Mouse (Mus musculus): ENCODE data around the gene Mcf2l. TPM values are rescaled to one million over a fixed set of nuclear protein-coding genes. Genes with fewer than 3 reads are reported as not detected.

Mcf2l gene
- polyA plus RNA-seq, 1 experiment, result 144 TPM

- peak overlapping the region; percentile 74; the same call in 1 of the 2 replicates for H3K27ac ChIP-seq (ENCODE audit: insufficient read depth, low read length)
- H3K4me3 ChIP-seq (ENCODE audit: insufficient read depth, low read length), result no peak overlapping the region
- TF ChIP-seq CTCF (IDR thresholded peaks at IDR 0.05; ENCODE audit: extremely low read depth, insufficient read depth, low read length), result no peak
- no peak for TF ChIP-seq POLR2A (IDR thresholded peaks at IDR 0.05; ENCODE audit: extremely low read depth, insufficient read depth, low read length)
- no peaks in the 10 kb centered on the region for H3K4me1 ChIP-seq (ENCODE audit: control insufficient read depth, insufficient read depth, low read length)
Observed at GRCm38 (mm10) chr8:12905122-12905521, 31.5 kb downstream of the Mcf2l start.

GRCm38 (mm10) chr8:12905599-12906321, 32.2 kb downstream of the Mcf2l start:
- no peak overlapping the region for H3K4me3 ChIP-seq (ENCODE audit: insufficient read depth, low read length)
- TF ChIP-seq CTCF (IDR thresholded peaks at IDR 0.05; ENCODE audit: extremely low read depth, insufficient read depth, low read length) (no peak), POLR2A (IDR thresholded peaks at IDR 0.05; ENCODE audit: extremely low read depth, insufficient read depth, low read length) (no peak)
- H3K27ac ChIP-seq (ENCODE audit: insufficient read depth, low read length), result peak overlapping the region; percentile 74
- no peaks in the 10 kb centered on the region for H3K4me1 ChIP-seq (ENCODE audit: control insufficient read depth, insufficient read depth, low read length)

GRCm38 (mm10) chr8:12906597-12906996, 33.0 kb downstream of the Mcf2l start:
- TF ChIP-seq POLR2A (IDR thresholded peaks at IDR 0.05; ENCODE audit: extremely low read depth, insufficient read depth, low read length) (no peak), CTCF (IDR thresholded peaks at IDR 0.05; ENCODE audit: extremely low read depth, insufficient read depth, low read length) (no peak)
- peak overlapping the region; percentile 59; the same call in 1 of the 2 replicates for H3K27ac ChIP-seq (ENCODE audit: insufficient read depth, low read length)
- H3K4me1 ChIP-seq (ENCODE audit: control insufficient read depth, insufficient read depth, low read length), result no peaks in the 10 kb centered on the region
- no peak overlapping the region for H3K4me3 ChIP-seq (ENCODE audit: insufficient read depth, low read length)

GRCm38 (mm10) chr8:12907730-12908129, 34.1 kb downstream of the Mcf2l start:
- Histone ChIP-seq H3K4me1 (ENCODE audit: control insufficient read depth, insufficient read depth, low read length) (no peaks in the 10 kb centered on the region), H3K27ac (ENCODE audit: insufficient read depth, low read length) (no peak overlapping the region), H3K4me3 (ENCODE audit: insufficient read depth, low read length) (no peak overlapping the region)
- TF ChIP-seq CTCF (IDR thresholded peaks at IDR 0.05; ENCODE audit: extremely low read depth, insufficient read depth, low read length) (no peak), POLR2A (IDR thresholded peaks at IDR 0.05; ENCODE audit: extremely low read depth, insufficient read depth, low read length) (no peak)

GRCm38 (mm10) chr8:12912011-12912410, 38.4 kb downstream of the Mcf2l start:
- TF ChIP-seq POLR2A (IDR thresholded peaks at IDR 0.05; ENCODE audit: extremely low read depth, insufficient read depth, low read length) (no peak), CTCF (IDR thresholded peaks at IDR 0.05; ENCODE audit: extremely low read depth, insufficient read depth, low read length) (no peak)
- no peak overlapping the region for H3K27ac ChIP-seq (ENCODE audit: insufficient read depth, low read length)
- H3K4me3 ChIP-seq (ENCODE audit: insufficient read depth, low read length), result no peak overlapping the region
- no peaks in the 10 kb centered on the region for H3K4me1 ChIP-seq (ENCODE audit: control insufficient read depth, insufficient read depth, low read length)

GRCm38 (mm10) chr8:12915187-12916006, 41.8 kb downstream of the Mcf2l start:
- peak overlapping the region; percentile 38 for H3K27ac ChIP-seq (ENCODE audit: insufficient read depth, low read length)
- H3K4me1 ChIP-seq (ENCODE audit: control insufficient read depth, insufficient read depth, low read length), result peaks cover 12% of the 10 kb centered on the region
- H3K4me3 ChIP-seq (ENCODE audit: insufficient read depth, low read length), result peak overlapping the region; percentile 49
- TF ChIP-seq CTCF (IDR thresholded peaks at IDR 0.05; ENCODE audit: extremely low read depth, insufficient read depth, low read length) (no peak), POLR2A (IDR thresholded peaks at IDR 0.05; ENCODE audit: extremely low read depth, insufficient read depth, low read length) (peak; percentile 32; the same call in 1 of the 2 replicates)

- peak overlapping the region; percentile 49 for H3K4me3 ChIP-seq (ENCODE audit: insufficient read depth, low read length)
- H3K27ac ChIP-seq (ENCODE audit: insufficient read depth, low read length), result peak overlapping the region; percentile 38
- H3K4me1 ChIP-seq (ENCODE audit: control insufficient read depth, insufficient read depth, low read length), result peaks cover 13% of the 10 kb centered on the region
- no peak for TF ChIP-seq CTCF (IDR thresholded peaks at IDR 0.05; ENCODE audit: extremely low read depth, insufficient read depth, low read length)
- TF ChIP-seq POLR2A (IDR thresholded peaks at IDR 0.05; ENCODE audit: extremely low read depth, insufficient read depth, low read length), result no peak
Observed at GRCm38 (mm10) chr8:12916156-12916900, 42.7 kb downstream of the Mcf2l start.

- peak overlapping the region; percentile 49 for H3K4me3 ChIP-seq (ENCODE audit: insufficient read depth, low read length)
- peak overlapping the region; percentile 4; the same call in 1 of the 2 replicates for H3K27ac ChIP-seq (ENCODE audit: insufficient read depth, low read length)
- peaks cover 13% of the 10 kb centered on the region for H3K4me1 ChIP-seq (ENCODE audit: control insufficient read depth, insufficient read depth, low read length)
- TF ChIP-seq POLR2A (IDR thresholded peaks at IDR 0.05; ENCODE audit: extremely low read depth, insufficient read depth, low read length), result peak; percentile 11; the same call in 1 of the 2 replicates
- TF ChIP-seq CTCF (IDR thresholded peaks at IDR 0.05; ENCODE audit: extremely low read depth, insufficient read depth, low read length), result no peak
Observed at GRCm38 (mm10) chr8:12917029-12917428, 43.4 kb downstream of the Mcf2l start.

GRCm38 (mm10) chr8:12917831-12918230, 44.2 kb downstream of the Mcf2l start:
- TF ChIP-seq CTCF (IDR thresholded peaks at IDR 0.05; ENCODE audit: extremely low read depth, insufficient read depth, low read length), result no peak
- no peak for TF ChIP-seq POLR2A (IDR thresholded peaks at IDR 0.05; ENCODE audit: extremely low read depth, insufficient read depth, low read length)
- 0 out of 2 replicates have a peak overlapping the region, but pooled peaks have one; percentile 48 for H3K27ac ChIP-seq (ENCODE audit: insufficient read depth, low read length)

More at GRCm38 (mm10) chr8:12917831-12918230, 44.2 kb downstream of the Mcf2l start:
- peak overlapping the region; percentile 49 for H3K4me3 ChIP-seq (ENCODE audit: insufficient read depth, low read length)
- H3K4me1 ChIP-seq (ENCODE audit: control insufficient read depth, insufficient read depth, low read length), result peaks cover 13% of the 10 kb centered on the region

All from cortical plate, adult 2 months (tissue).